Mouse (Mus musculus) right cerebral cortex, adult 2 months (tissue): ENCODE data around the gene Anks3.

ENCODE experiments used
- DNase-seq, 2 experiments: peaks; one replicate each; pipeline ENCODE4 v3.0.0; 2021 to 2022; ENCODE audit warnings: low spot score in 2 of 2

The Anks3 gene

GRCm38 (mm10) chr16:4897146-4897730 is 66.8 kb downstream of the Anks3 start:
- DNase-seq, result no peak

GRCm38 (mm10) chr16:4896249-4897027 is 67.6 kb downstream of the Anks3 start:
- no peak for DNase-seq

- no peak for DNase-seq
Measured at GRCm38 (mm10) chr16:4894201-4894908, 69.7 kb downstream of the Anks3 start.

- DNase-seq, result no peak
Measured at GRCm38 (mm10) chr16:4892171-4892570, 71.8 kb downstream of the Anks3 start.
